Mouse (Mus musculus) midbrain, embryonic 11.5 days (tissue): ENCODE results near the gene Smarcc1. TPM values are rescaled to one million over a fixed set of nuclear protein-coding genes. Genes with fewer than 3 reads are reported as not detected.

ENCODE experiments used
- ATAC-seq: fragments of 200-750 bp; cut with Nextera tagmentation; 2 replicates; pipeline ENCODE4 v1.8.0; 2017; ENCODE audit warnings: moderate TSS enrichment, moderate library complexity; ENCODE audit not compliant: low FRiP score
- DNase-seq: peaks from one replicate; pipeline ENCODE4 v3.0.0; 2015; ENCODE audit warnings: low spot score; ENCODE audit errors: missing footprints
- H3K27ac ChIP-seq: fragments of 300-500 bp; sonication (generic); 2 replicates; pipeline ENCODE4 v1.5.1; 2014; ENCODE audit warnings: low read depth, low read length
- H3K27me3 ChIP-seq: fragments of 300-500 bp; sonication (generic); 2 replicates; pipeline ENCODE4 v1.6.1; 2014; ENCODE audit warnings: mild to moderate bottlenecking, low read length, moderate library complexity, mixed read lengths; ENCODE audit not compliant: control insufficient read depth, insufficient read depth
- H3K36me3 ChIP-seq: fragments of 300-500 bp; sonication (generic); 2 replicates; pipeline ENCODE4 v1.6.1; 2014; ENCODE audit warnings: mild to moderate bottlenecking, low read length, moderate library complexity, mixed read lengths; ENCODE audit not compliant: control insufficient read depth, insufficient read depth
- H3K4me1 ChIP-seq: fragments of 300-500 bp; sonication (generic); 2 replicates; pipeline ENCODE4 v1.6.1; 2014; ENCODE audit warnings: low read length; ENCODE audit not compliant: control insufficient read depth, insufficient read depth
- H3K4me2 ChIP-seq: fragments of 300-500 bp; sonication (generic); 2 replicates; pipeline ENCODE4 v1.6.1; 2014; ENCODE audit warnings: mild to moderate bottlenecking, moderate library complexity
- H3K4me3 ChIP-seq: fragments of 300-500 bp; sonication (generic); 2 replicates; pipeline ENCODE4 v1.5.1; 2014; ENCODE audit warnings: low read depth, low read length
- H3K9ac ChIP-seq: fragments of 300-500 bp; sonication (generic); 2 replicates; pipeline ENCODE4 v1.6.1; 2014; ENCODE audit warnings: low read length
- H3K9me3 ChIP-seq: fragments of 300-500 bp; sonication (generic); 2 replicates; pipeline ENCODE4 v1.6.1; 2016; ENCODE audit warnings: low read length; ENCODE audit not compliant: control insufficient read depth
- WGBS: fragments of 180-500 bp; shearing (Covaris S2); extraction: QIAGEN DNeasy Blood & Tissue Kit; methylation state at CpG from one replicate; pipeline ENCODE4 v1.1.7; 2014; 5-methylcytosine and 5-hydroxymethylcytosine counted together
- polyA plus RNA-seq: library from polyadenylated mRNA; unstranded; fragments of >200 nt; fragmentation: Nextera tagmentation; extraction: Ambion mirVana; gene quantifications from 2 replicates; pipeline ENCODE4 v1.2.1, GENCODE M21; 2014

Gene Smarcc1
- polyA plus RNA-seq, 1 experiment from 2014 or later = 146 TPM

DNA sequence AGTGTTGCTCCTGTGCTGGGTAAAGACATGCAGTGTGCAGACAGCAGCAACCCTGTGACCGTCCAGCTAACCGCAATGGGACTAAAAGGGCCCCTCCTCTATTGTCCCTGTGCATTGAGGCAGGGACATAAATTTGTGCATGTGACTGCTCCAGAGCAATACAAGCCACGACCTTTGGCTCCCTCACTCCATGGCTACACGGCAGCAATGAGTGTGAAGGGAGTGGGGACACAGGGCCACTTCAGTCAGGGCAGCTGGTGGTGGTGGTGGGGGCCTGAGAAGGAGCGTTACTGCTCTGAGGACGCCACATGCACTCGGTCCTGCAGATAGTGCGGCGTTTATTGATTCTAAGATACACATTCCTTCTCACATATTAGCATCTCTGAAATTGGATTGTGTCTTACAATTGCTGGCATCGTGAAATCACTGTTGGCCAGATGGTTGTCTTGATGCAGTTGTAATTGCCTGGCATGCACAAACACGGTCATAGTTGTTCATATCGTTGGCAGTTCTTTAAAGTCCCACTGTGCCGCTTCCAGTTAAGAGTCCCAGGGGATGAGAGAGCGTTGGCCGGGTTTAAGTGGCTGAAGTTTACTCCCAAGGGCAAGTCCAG, 138.0 kb downstream of the Smarcc1 start:
- no peak overlapping the region for H3K4me2 ChIP-seq
- peaks cover 26% of the 10 kb centered on the region for H3K4me1 ChIP-seq
- H3K27me3 ChIP-seq = no peaks in the 10 kb centered on the region
- 38% methylated on average over 15 of the region's 15 CpGs for WGBS
- no peaks in the 10 kb centered on the region for H3K9me3 ChIP-seq
- peak; percentile 89 for ATAC-seq
- no peak overlapping the region for H3K9ac ChIP-seq
- H3K36me3 ChIP-seq = no peaks in the 10 kb centered on the region; the same call in 1 of the 2 replicates
- DNase-seq = peak; percentile 91
- no peak overlapping the region for H3K4me3 ChIP-seq
- H3K27ac ChIP-seq = peak overlapping the region; percentile 22

DNA sequence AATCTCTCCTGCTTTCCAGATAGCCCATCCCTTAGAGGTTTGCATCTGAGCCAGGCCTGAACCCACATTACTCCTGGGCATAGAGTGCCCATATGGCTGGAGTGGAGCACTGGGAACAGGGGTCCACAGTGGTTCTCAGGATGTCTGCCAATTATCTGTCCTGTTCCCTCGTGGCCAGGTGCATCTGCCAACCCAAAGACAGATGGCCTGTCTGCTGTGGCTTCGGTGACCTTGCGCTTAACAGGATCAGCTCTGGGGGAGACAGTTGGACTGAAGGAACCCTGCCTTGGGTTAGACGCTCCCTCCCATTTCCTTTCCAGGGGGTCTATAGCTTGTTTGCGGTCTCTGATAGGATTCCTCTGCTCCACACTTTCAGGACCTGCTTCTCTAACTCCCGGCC, 141.1 kb downstream of the Smarcc1 start:
- no peak overlapping the region for H3K4me2 ChIP-seq
- no peak overlapping the region for H3K27ac ChIP-seq
- no peak for DNase-seq
- H3K36me3 ChIP-seq = no peaks in the 10 kb centered on the region; the same call in 1 of the 2 replicates
- H3K27me3 ChIP-seq = no peaks in the 10 kb centered on the region
- H3K4me1 ChIP-seq = peaks cover 14% of the 10 kb centered on the region
- no peaks in the 10 kb centered on the region for H3K9me3 ChIP-seq
- H3K4me3 ChIP-seq = no peak overlapping the region
- 87% methylated on average over 6 of the region's 6 CpGs for WGBS
- H3K9ac ChIP-seq = no peak overlapping the region
- ATAC-seq = no peak

DNA sequence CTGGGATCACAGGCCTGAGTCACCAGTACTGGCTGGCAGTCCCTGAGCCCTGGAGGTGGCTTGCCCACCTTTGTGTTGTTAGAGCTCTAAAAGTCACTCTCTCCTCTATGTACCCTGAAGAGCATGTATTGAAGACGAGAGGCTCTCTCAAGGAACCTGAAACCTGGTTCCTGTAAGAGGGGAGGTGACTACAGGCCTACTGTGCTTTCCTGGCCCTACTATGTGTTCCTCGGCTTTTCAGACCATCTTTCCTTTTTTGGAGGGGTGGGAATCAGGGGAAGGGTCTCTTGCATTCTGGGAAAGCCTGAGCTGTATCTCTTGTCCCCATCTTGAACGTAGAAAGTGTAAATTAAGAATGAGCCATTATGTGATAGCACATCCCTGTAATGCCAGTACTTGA, 141.6 kb downstream of the Smarcc1 start:
- H3K27me3 ChIP-seq = no peaks in the 10 kb centered on the region
- no peaks in the 10 kb centered on the region for H3K9me3 ChIP-seq
- DNase-seq (no peak), ATAC-seq (no peak)
- H3K4me1 ChIP-seq = peaks cover 14% of the 10 kb centered on the region
- H3K9ac ChIP-seq = no peak overlapping the region
- no peak overlapping the region for H3K4me2 ChIP-seq
- no peak overlapping the region for H3K27ac ChIP-seq
- no peak overlapping the region for H3K4me3 ChIP-seq
- no peaks in the 10 kb centered on the region; the same call in 1 of the 2 replicates for H3K36me3 ChIP-seq
- 86% methylated on average over 3 of the region's 3 CpGs for WGBS

DNA sequence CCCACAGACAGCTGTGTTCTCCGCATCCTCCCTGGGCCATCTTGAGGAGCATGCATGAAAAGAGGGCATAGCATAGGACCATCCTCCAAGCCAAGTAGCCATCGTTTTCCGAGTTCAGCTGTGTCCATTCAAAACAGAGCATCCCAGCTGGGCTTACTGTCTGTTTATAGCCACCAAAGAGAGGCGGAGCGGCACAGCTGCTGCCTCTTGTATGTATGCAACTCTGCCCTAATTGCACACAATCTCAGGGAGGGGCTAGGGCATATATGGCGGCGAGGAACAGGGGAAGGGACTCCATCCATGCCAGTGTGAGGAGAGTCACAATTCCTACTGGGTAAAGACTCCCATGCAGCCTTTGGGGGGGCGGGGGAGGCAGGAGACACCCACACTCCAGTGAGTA, 145.7 kb downstream of the Smarcc1 start:
- Histone ChIP-seq H3K9ac (no peak overlapping the region), H3K4me3 (no peak overlapping the region), H3K4me1 (no peaks in the 10 kb centered on the region), H3K36me3 (no peaks in the 10 kb centered on the region; the same call in 1 of the 2 replicates), H3K9me3 (no peaks in the 10 kb centered on the region), H3K4me2 (no peak overlapping the region), H3K27me3 (no peaks in the 10 kb centered on the region), H3K27ac (no peak overlapping the region)
- DNase-seq = no peak
- 91% methylated on average over 8 of the region's 8 CpGs for WGBS
- ATAC-seq = no peak

DNA sequence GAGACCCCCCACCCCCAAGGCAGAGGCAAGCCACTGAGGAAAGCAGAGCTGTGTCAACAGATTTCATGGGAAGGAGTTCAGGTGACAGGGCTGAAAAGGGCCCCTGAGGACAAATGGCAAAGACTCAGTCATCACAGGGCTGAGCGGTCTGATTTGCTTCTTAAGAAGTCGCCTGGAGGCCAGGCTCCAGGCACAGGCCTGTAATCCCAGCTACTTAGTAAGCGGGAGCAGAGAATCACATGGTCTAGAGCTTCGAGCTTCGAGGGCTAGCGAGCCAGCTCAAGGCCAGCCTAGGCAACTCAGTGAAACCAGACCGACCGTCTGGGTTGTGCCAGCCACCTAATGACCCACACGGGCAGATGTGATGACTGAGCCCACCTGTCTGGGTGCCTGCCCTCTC, 147.5 kb downstream of the Smarcc1 start:
- Histone ChIP-seq H3K9ac (no peak overlapping the region), H3K4me2 (no peak overlapping the region), H3K9me3 (no peaks in the 10 kb centered on the region), H3K4me1 (no peaks in the 10 kb centered on the region), H3K27me3 (no peaks in the 10 kb centered on the region), H3K36me3 (no peaks in the 10 kb centered on the region; the same call in 1 of the 2 replicates), H3K4me3 (no peak overlapping the region), H3K27ac (no peak overlapping the region)
- DNase-seq = no peak
- ATAC-seq = peak; percentile 46; the same call in 1 of the 2 replicates
- WGBS = 69% methylated on average over 9 of the region's 9 CpGs

DNA sequence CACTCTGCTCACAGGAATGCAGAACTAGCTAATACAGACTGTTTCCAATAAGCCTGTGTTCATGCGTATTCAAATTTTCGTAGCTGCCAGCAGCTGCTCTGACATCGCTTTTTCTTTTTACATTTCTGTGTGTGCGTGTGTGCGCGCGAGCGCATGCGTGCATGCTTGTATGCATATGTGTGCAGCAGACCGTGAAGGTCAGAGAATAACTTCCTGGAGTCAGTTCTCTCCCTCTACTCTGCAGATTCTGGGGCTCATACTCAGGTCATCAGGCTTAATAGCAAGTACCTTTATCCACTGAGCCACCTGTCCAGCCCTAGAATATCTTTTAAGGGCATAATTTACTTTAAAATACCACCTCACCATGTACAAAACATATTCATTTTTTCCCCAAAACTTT, 150.9 kb downstream of the Smarcc1 start:
- ATAC-seq (no peak), DNase-seq (no peak)
- no peaks in the 10 kb centered on the region for H3K4me1 ChIP-seq
- 90% methylated on average over 10 of the region's 10 CpGs for WGBS
- H3K4me2 ChIP-seq = no peak overlapping the region
- no peak overlapping the region for H3K4me3 ChIP-seq
- H3K9ac ChIP-seq = no peak overlapping the region
- no peaks in the 10 kb centered on the region for H3K36me3 ChIP-seq
- H3K9me3 ChIP-seq = no peaks in the 10 kb centered on the region
- H3K27me3 ChIP-seq = no peaks in the 10 kb centered on the region
- no peak overlapping the region for H3K27ac ChIP-seq

DNA sequence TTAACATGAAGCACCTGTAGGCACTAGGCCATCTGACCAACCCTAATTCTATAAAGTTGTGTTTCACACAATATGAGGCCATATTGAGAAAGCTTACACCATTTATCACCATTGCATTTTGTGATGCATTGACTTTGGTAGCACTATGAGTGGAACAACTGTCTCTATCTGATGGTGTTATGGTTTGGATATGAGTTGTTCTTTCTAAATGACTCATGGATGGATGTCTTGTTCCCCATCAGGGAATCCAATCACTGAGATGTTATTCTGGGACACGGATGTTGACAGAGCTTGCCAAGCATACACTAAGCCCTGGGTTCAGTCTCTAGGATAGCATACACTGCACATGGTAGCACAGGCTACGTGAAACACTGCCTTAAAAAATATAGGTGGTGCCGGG, 154.8 kb downstream of the Smarcc1 start:
- no peak overlapping the region for H3K27ac ChIP-seq
- H3K4me2 ChIP-seq = no peak overlapping the region
- H3K9me3 ChIP-seq = no peaks in the 10 kb centered on the region
- 92% methylated on average over 3 of the region's 3 CpGs for WGBS
- H3K4me3 ChIP-seq = no peak overlapping the region
- H3K9ac ChIP-seq = no peak overlapping the region
- ATAC-seq = no peak
- no peaks in the 10 kb centered on the region for H3K27me3 ChIP-seq
- H3K36me3 ChIP-seq = no peaks in the 10 kb centered on the region
- no peaks in the 10 kb centered on the region for H3K4me1 ChIP-seq
- DNase-seq = no peak

DNA sequence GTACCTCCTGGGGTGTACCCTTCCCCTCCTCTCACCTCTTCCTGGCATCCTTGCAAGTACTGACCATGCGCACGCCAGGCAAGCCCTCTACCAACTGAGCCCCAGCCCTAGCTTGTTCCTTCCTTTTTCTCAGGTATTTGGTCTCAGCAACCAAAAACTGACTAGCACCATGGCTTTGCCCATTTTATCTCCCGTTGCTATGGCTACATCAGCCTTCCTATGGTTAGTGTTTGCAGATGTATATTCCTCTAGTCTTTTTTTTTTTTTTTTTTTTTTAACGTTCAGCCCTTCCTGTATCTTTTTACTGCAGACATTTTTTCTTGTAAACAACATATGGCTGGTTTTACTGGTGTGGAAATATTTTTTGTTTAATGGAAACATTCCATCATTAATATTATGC, 156.0 kb downstream of the Smarcc1 start:
- ATAC-seq (no peak), DNase-seq (no peak)
- H3K4me2 ChIP-seq = no peak overlapping the region

DNA sequence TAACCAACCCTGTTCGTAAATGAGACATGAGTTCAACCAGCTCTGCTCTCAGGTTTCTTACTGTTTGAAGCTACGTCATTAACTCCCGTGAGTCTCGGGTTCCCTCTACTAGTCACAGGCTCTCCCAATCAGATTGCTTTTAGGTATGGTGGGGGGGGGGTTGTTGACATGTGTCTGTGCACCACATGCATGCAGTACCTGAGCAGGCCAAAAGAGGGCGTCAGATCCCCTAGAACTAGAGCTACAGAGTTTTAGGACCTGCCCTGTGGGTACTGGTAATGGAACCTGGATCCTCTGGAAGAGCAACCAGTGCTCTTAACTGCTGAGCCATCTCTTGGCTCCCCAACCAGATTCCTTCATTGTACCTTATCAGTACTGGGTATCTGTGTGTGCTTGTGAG, 158.4 kb downstream of the Smarcc1 start:
- no peak for DNase-seq
- no peak overlapping the region for H3K27ac ChIP-seq
- no peak for ATAC-seq
- no peak overlapping the region for H3K4me3 ChIP-seq
- no peaks in the 10 kb centered on the region for H3K27me3 ChIP-seq
- H3K9ac ChIP-seq = no peak overlapping the region
- no peak overlapping the region for H3K4me2 ChIP-seq
- no peaks in the 10 kb centered on the region for H3K36me3 ChIP-seq
- H3K4me1 ChIP-seq = no peaks in the 10 kb centered on the region
- H3K9me3 ChIP-seq = no peaks in the 10 kb centered on the region
- 81% methylated on average over 5 of the region's 5 CpGs for WGBS

More for the DNA sequence above, 156.0 kb downstream of the Smarcc1 start:
- no peaks in the 10 kb centered on the region for H3K4me1 ChIP-seq
- no peak overlapping the region for H3K27ac ChIP-seq
- 75% methylated on average over 4 of the region's 4 CpGs for WGBS
- H3K27me3 ChIP-seq = no peaks in the 10 kb centered on the region
- H3K9ac ChIP-seq = no peak overlapping the region
- no peaks in the 10 kb centered on the region for H3K9me3 ChIP-seq
- H3K4me3 ChIP-seq = no peak overlapping the region
- H3K36me3 ChIP-seq = no peaks in the 10 kb centered on the region
